Mouse (Mus musculus): ENCODE measurements around the gene Jak3.

The Jak3 gene

GRCm38 (mm10) chr8:71676020-71676741, at the start of gene Jak3:
TSS of gene Jak3 (plus strand) at chr8:71676296.
- peak; percentile 49 for DNase-seq (ENCODE audit: low read depth)

GRCm38 (mm10) chr8:71626753-71627152, 49.3 kb upstream of the Jak3 start:
- no peak for DNase-seq (ENCODE audit: low read depth)

- no peak for DNase-seq (ENCODE audit: low read depth)
Observed at GRCm38 (mm10) chr8:71627265-71628099, 48.6 kb upstream of the Jak3 start.

GRCm38 (mm10) chr8:71628396-71629095, 47.5 kb upstream of the Jak3 start:
- DNase-seq (ENCODE audit: low read depth) = no peak

GRCm38 (mm10) chr8:71629096-71629697, 46.9 kb upstream of the Jak3 start:
- peak; percentile 79 for DNase-seq (ENCODE audit: low read depth)

- DNase-seq (ENCODE audit: low read depth) = no peak
Observed at GRCm38 (mm10) chr8:71629781-71630212, 46.3 kb upstream of the Jak3 start.

- no peak for DNase-seq (ENCODE audit: low read depth)
Observed at GRCm38 (mm10) chr8:71630761-71631160, 45.3 kb upstream of the Jak3 start.

GRCm38 (mm10) chr8:71631897-71632296, 44.2 kb upstream of the Jak3 start:
- no peak for DNase-seq (ENCODE audit: low read depth)

- no peak for DNase-seq (ENCODE audit: low read depth)
Observed at GRCm38 (mm10) chr8:71633164-71633563, 42.9 kb upstream of the Jak3 start.

GRCm38 (mm10) chr8:71633981-71634667, 42.0 kb upstream of the Jak3 start:
- peak; percentile 78 for DNase-seq (ENCODE audit: low read depth)

GRCm38 (mm10) chr8:71637149-71638095, 38.7 kb upstream of the Jak3 start:
- no peak for DNase-seq (ENCODE audit: low read depth)

GRCm38 (mm10) chr8:71638321-71638720, 37.8 kb upstream of the Jak3 start:
- no peak for DNase-seq (ENCODE audit: low read depth)

- no peak for DNase-seq (ENCODE audit: low read depth)
Observed at GRCm38 (mm10) chr8:71639318-71639717, 36.8 kb upstream of the Jak3 start.

GRCm38 (mm10) chr8:71645510-71645909, 30.6 kb upstream of the Jak3 start:
- DNase-seq (ENCODE audit: low read depth) = no peak

- peak; percentile 41 for DNase-seq (ENCODE audit: low read depth)
Observed at GRCm38 (mm10) chr8:71654600-71654999, 21.5 kb upstream of the Jak3 start.

- DNase-seq (ENCODE audit: low read depth) = no peak
Observed at GRCm38 (mm10) chr8:71657816-71658215, 18.3 kb upstream of the Jak3 start.

GRCm38 (mm10) chr8:71658515-71659049, 17.5 kb upstream of the Jak3 start:
- no peak for DNase-seq (ENCODE audit: low read depth)

- no peak for DNase-seq (ENCODE audit: low read depth)
Observed at GRCm38 (mm10) chr8:71659751-71660150, 16.3 kb upstream of the Jak3 start.

- DNase-seq (ENCODE audit: low read depth) = peak; percentile 84
Observed at GRCm38 (mm10) chr8:71660325-71661120, 15.6 kb upstream of the Jak3 start.

Data from c-Kit-positive CD71-positive TER-119-negative erythroid progenitor cells, embryonic 14.5 days (primary cell).